Mouse (Mus musculus): ENCODE measurements around the gene Gm37240. TPM values are rescaled to one million over a fixed set of nuclear protein-coding genes. Genes with fewer than 3 reads are reported as not detected.

Gm37240 gene
- polyA plus RNA-seq, 1 experiment from 2014 or later, result 1.1 TPM

DNA sequence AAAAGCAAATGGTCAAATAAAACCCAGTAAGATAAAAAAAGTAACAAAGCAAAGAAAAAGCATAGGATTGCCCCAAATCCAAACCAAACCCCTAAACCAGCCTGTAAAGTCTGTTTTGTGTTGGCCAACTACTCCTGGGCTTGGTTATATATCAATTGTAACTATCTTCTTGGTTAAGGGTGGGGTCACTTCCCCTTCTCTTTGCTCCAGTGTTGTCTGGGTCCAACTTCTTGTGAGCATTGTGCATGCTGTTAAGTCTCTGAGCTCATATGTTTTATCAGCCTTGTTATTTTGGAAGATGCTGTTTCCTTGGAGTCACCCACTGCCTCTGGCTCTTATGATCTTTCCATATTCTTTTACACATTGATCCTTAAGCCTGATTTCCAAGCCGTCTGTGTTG lies 1032.9 kb downstream of the Gm37240 start:
- Histone ChIP-seq H3K27ac (no peak overlapping the region), H3K27me3 (replicated peaks) (no peaks in the 10 kb centered on the region), H3K9ac (no peak overlapping the region), H3K4me1 (no peaks in the 10 kb centered on the region), H3K4me2 (replicated peaks) (no peak overlapping the region), H3K36me3 (no peaks in the 10 kb centered on the region), H3K9me3 (no peaks in the 10 kb centered on the region), H3K4me3 (no peak overlapping the region)
- ATAC-seq (ENCODE audit: low FRiP score, low read depth), result no peak
- WGBS, result 75% methylated on average over 1 of the region's 1 CpGs

DNA sequence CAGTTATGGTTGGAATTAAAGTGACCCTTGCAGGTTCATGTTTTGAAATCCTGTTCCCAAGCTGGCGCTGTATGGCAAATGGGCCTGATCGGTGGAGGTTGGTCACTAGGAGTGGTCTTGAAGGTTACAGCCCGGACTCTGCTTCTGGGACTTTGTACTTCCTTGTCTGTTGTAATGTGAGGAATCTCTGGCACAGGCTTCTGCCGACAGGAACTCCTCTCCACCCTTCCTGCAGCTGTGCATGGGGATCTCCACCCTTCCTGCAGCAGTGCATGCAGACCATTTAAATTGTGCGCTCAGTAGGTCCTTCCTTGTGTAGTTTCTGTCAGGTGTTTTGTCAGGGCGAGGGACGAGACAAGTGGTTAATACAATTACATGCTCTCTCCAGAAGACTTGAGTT lies 1034.4 kb downstream of the Gm37240 start:
- WGBS, result 85% methylated on average over 7 of the region's 7 CpGs
- H3K4me2 ChIP-seq (replicated peaks), result no peak overlapping the region

GRCm38 (mm10) chr3:84851801-84852200 lies 1035.5 kb downstream of the Gm37240 start:
- no peaks in the 10 kb centered on the region for H3K36me3 ChIP-seq
- H3K4me2 ChIP-seq (replicated peaks), result no peak overlapping the region
- no peak overlapping the region for H3K27ac ChIP-seq
- no peaks in the 10 kb centered on the region for H3K27me3 ChIP-seq (replicated peaks)
- no peak for ATAC-seq (ENCODE audit: low FRiP score, low read depth)
- no peaks in the 10 kb centered on the region for H3K4me1 ChIP-seq
- no peak overlapping the region for H3K4me3 ChIP-seq
- 90% methylated on average over 1 of the region's 1 CpGs for WGBS
- H3K9ac ChIP-seq, result no peak overlapping the region
- H3K9me3 ChIP-seq, result no peaks in the 10 kb centered on the region

More for the DNA sequence above, 1034.4 kb downstream of the Gm37240 start:
- Histone ChIP-seq H3K9me3 (no peaks in the 10 kb centered on the region), H3K4me1 (no peaks in the 10 kb centered on the region), H3K4me3 (no peak overlapping the region), H3K27me3 (replicated peaks) (no peaks in the 10 kb centered on the region), H3K9ac (no peak overlapping the region), H3K36me3 (no peaks in the 10 kb centered on the region), H3K27ac (no peak overlapping the region)
- ATAC-seq (ENCODE audit: low FRiP score, low read depth), result no peak

DNA sequence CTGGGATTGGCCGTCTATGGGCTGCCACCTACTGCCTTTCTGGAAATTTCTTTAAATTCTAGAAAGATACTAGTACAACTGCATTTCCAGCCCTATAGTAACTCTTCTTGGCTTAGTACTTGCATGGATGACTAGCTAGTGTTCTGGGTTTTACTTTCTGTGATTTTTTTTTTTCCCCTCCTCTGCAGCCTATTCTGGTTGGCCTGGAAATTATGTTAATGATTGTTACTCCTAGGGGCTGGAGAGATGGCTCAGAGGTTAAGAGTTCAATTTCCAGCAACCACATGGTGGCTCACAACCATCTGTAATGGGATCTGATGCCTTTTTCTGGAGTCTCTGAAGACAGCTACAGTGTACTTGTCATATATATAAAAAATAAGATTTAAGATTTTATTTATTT lies 1036.9 kb downstream of the Gm37240 start:
- no peaks in the 10 kb centered on the region for H3K4me1 ChIP-seq
- H3K9me3 ChIP-seq, result no peaks in the 10 kb centered on the region
- ATAC-seq (ENCODE audit: low FRiP score, low read depth), result no peak
- H3K27me3 ChIP-seq (replicated peaks), result no peaks in the 10 kb centered on the region
- no peak overlapping the region for H3K9ac ChIP-seq
- H3K4me2 ChIP-seq (replicated peaks), result no peak overlapping the region
- 91% methylated on average over 1 of the region's 1 CpGs for WGBS
- no peaks in the 10 kb centered on the region for H3K36me3 ChIP-seq
- H3K4me3 ChIP-seq, result no peak overlapping the region
- H3K27ac ChIP-seq, result no peak overlapping the region

- 88% methylated on average over 4 of the region's 4 CpGs for WGBS
- no peak for ATAC-seq (ENCODE audit: low FRiP score, low read depth)
- Histone ChIP-seq H3K27me3 (replicated peaks) (no peaks in the 10 kb centered on the region), H3K27ac (no peak overlapping the region), H3K9me3 (no peaks in the 10 kb centered on the region), H3K4me3 (no peak overlapping the region), H3K36me3 (no peaks in the 10 kb centered on the region), H3K9ac (no peak overlapping the region), H3K4me2 (replicated peaks) (no peak overlapping the region), H3K4me1 (no peaks in the 10 kb centered on the region)
These were observed 1038.5 kb downstream of the Gm37240 start for GRCm38 (mm10) chr3:84848798-84849197.

GRCm38 (mm10) chr3:84843594-84843993 lies 1043.7 kb downstream of the Gm37240 start:
- ATAC-seq (ENCODE audit: low FRiP score, low read depth), result no peak
- Histone ChIP-seq H3K4me2 (replicated peaks) (no peak overlapping the region), H3K27me3 (replicated peaks) (no peaks in the 10 kb centered on the region), H3K9ac (no peak overlapping the region), H3K4me3 (no peak overlapping the region), H3K27ac (no peak overlapping the region), H3K4me1 (no peaks in the 10 kb centered on the region), H3K36me3 (no peaks in the 10 kb centered on the region), H3K9me3 (no peaks in the 10 kb centered on the region)
- WGBS, result 57% methylated on average over 1 of the region's 1 CpGs

GRCm38 (mm10) chr3:84842793-84843192 lies 1044.5 kb downstream of the Gm37240 start:
- no peaks in the 10 kb centered on the region for H3K4me1 ChIP-seq
- H3K4me3 ChIP-seq, result no peak overlapping the region
- no peaks in the 10 kb centered on the region for H3K27me3 ChIP-seq (replicated peaks)
- no peaks in the 10 kb centered on the region for H3K36me3 ChIP-seq
- H3K9me3 ChIP-seq, result no peaks in the 10 kb centered on the region
- no peak for ATAC-seq (ENCODE audit: low FRiP score, low read depth)
- no peak overlapping the region for H3K4me2 ChIP-seq (replicated peaks)
- 87% methylated on average over 2 of the region's 2 CpGs for WGBS
- no peak overlapping the region for H3K27ac ChIP-seq
- H3K9ac ChIP-seq, result no peak overlapping the region

DNA sequence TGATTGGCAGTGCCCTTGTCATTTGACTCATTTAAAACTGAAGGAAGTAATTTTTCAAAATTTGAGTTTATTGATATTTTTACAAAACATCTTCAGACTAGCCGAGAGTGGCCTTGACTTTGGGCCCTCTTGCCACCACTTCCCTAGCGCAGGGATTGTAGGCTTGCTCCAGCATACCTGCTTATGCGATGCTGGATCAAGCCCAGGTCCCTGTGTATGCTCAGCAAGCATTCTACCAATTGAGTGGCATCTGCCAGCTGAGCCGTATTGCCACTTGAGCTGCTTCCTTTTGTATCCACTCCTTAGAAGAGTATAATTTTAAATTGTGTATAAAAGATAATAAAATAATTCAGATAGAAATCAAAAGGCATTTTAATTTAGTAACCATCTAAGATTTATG lies 1046.0 kb downstream of the Gm37240 start:
- no peak for ATAC-seq (ENCODE audit: low FRiP score, low read depth)
- H3K36me3 ChIP-seq, result no peaks in the 10 kb centered on the region
- WGBS, result 92% methylated on average over 4 of the region's 4 CpGs
- H3K4me2 ChIP-seq (replicated peaks), result no peak overlapping the region
- H3K9me3 ChIP-seq, result no peaks in the 10 kb centered on the region
- H3K9ac ChIP-seq, result no peak overlapping the region
- H3K27ac ChIP-seq, result no peak overlapping the region
- no peaks in the 10 kb centered on the region for H3K4me1 ChIP-seq
- H3K4me3 ChIP-seq, result no peak overlapping the region
- H3K27me3 ChIP-seq (replicated peaks), result no peaks in the 10 kb centered on the region

- WGBS, result 87% methylated on average over 5 of the region's 5 CpGs
- no peaks in the 10 kb centered on the region for H3K36me3 ChIP-seq
- H3K27me3 ChIP-seq (replicated peaks), result no peaks in the 10 kb centered on the region
- no peaks in the 10 kb centered on the region for H3K9me3 ChIP-seq
- no peaks in the 10 kb centered on the region for H3K4me1 ChIP-seq
- ATAC-seq (ENCODE audit: low FRiP score, low read depth), result no peak
- H3K9ac ChIP-seq, result no peak overlapping the region
- no peak overlapping the region for H3K4me3 ChIP-seq
- no peak overlapping the region for H3K27ac ChIP-seq
- H3K4me2 ChIP-seq (replicated peaks), result no peak overlapping the region
These were observed 1047.8 kb downstream of the Gm37240 start for GRCm38 (mm10) chr3:84839499-84839898.

GRCm38 (mm10) chr3:84837984-84838383 lies 1049.3 kb downstream of the Gm37240 start:
- Histone ChIP-seq H3K9ac (no peak overlapping the region), H3K4me1 (no peaks in the 10 kb centered on the region), H3K27me3 (replicated peaks) (no peaks in the 10 kb centered on the region), H3K36me3 (no peaks in the 10 kb centered on the region), H3K27ac (no peak overlapping the region), H3K4me3 (no peak overlapping the region), H3K4me2 (replicated peaks) (no peak overlapping the region), H3K9me3 (no peaks in the 10 kb centered on the region)
- WGBS, result 87% methylated on average over 3 of the region's 3 CpGs
- no peak for ATAC-seq (ENCODE audit: low FRiP score, low read depth)

GRCm38 (mm10) chr3:84836029-84836428 lies 1051.3 kb downstream of the Gm37240 start:
- H3K36me3 ChIP-seq, result no peaks in the 10 kb centered on the region
- no peak overlapping the region for H3K4me2 ChIP-seq (replicated peaks)
- H3K9ac ChIP-seq, result no peak overlapping the region
- H3K9me3 ChIP-seq, result no peaks in the 10 kb centered on the region
- ATAC-seq (ENCODE audit: low FRiP score, low read depth), result no peak
- no peak overlapping the region for H3K27ac ChIP-seq
- H3K27me3 ChIP-seq (replicated peaks), result no peaks in the 10 kb centered on the region
- H3K4me3 ChIP-seq, result no peak overlapping the region
- 86% methylated on average over 5 of the region's 5 CpGs for WGBS
- no peaks in the 10 kb centered on the region for H3K4me1 ChIP-seq

DNA sequence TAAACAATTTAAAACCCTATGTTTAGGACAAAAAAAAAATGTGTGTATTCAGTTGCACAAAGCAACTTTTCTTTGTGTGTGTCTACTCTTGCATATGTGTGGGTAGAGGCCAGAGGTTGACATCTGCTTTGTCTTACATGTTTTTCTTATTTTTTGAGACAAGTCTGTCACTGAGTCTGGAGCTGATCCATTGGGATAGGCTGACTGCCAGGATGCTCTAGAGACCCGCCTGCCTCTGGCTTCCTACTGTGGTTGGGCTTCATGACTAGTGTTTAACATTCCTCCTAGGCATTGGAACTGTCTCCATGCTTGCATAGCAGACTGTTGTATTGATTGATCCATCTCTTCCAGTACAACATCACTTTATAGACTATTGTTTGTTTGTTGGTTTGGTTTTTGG lies 1058.0 kb downstream of the Gm37240 start:
- Histone ChIP-seq H3K4me2 (replicated peaks) (no peak overlapping the region), H3K27me3 (replicated peaks) (no peaks in the 10 kb centered on the region), H3K36me3 (no peaks in the 10 kb centered on the region), H3K27ac (no peak overlapping the region), H3K9ac (no peak overlapping the region), H3K4me3 (no peak overlapping the region), H3K4me1 (no peaks in the 10 kb centered on the region), H3K9me3 (no peaks in the 10 kb centered on the region)
- ATAC-seq (ENCODE audit: low FRiP score, low read depth), result no peak
- WGBS, result 82% methylated on average over 1 of the region's 1 CpGs

DNA sequence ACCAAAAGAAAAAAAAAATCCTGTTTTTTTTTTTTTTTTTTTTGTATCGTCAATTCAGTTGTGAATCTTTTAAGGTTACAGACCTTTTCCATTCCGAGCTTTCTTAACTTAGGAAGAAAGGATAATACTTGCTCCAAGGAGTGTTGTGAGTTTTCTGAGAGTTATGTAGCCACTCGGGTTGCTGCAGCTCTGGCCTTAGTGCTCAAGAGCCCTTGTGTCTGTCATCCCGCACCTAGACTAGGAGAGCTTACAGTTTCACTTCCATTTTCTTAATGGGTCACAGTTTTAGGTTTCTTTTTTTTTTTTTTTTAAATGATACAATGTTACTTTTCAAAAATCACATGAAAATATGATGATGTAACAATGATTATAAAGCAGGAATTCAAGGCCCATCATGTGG lies 1059.7 kb downstream of the Gm37240 start:
- no peaks in the 10 kb centered on the region for H3K36me3 ChIP-seq
- H3K9me3 ChIP-seq, result no peaks in the 10 kb centered on the region
- H3K27ac ChIP-seq, result no peak overlapping the region
- 91% methylated on average over 4 of the region's 4 CpGs for WGBS
- no peaks in the 10 kb centered on the region for H3K27me3 ChIP-seq (replicated peaks)
- H3K4me3 ChIP-seq, result no peak overlapping the region
- no peak overlapping the region for H3K4me2 ChIP-seq (replicated peaks)
- no peak for ATAC-seq (ENCODE audit: low FRiP score, low read depth)
- H3K4me1 ChIP-seq, result no peaks in the 10 kb centered on the region
- no peak overlapping the region for H3K9ac ChIP-seq

Data from neural tube, embryonic 12.5 days (tissue).